Mouse (Mus musculus) midbrain, embryonic 10.5 days (tissue): ENCODE measurements around the gene Stat5a. TPM values are rescaled to one million over a fixed set of nuclear protein-coding genes. Genes with fewer than 3 reads are reported as not detected.

Experiments
- DNase-seq: peaks from one replicate; pipeline ENCODE4 v3.0.0-alpha.2; 2017; ENCODE audit warnings: low spot score
- H3K27ac ChIP-seq: fragments of 300-500 bp; sonication (generic); replicated peaks from 2 replicates; pipeline ENCODE4 v1.5.1; 2016; ENCODE audit warnings: mild to moderate bottlenecking
- H3K27me3 ChIP-seq: fragments of 300-500 bp; sonication (generic); 2 replicates; pipeline ENCODE4 v1.6.1; 2016; ENCODE audit warnings: low read depth, mild to moderate bottlenecking; ENCODE audit not compliant: poor library complexity, severe bottlenecking
- H3K36me3 ChIP-seq: fragments of 300-500 bp; sonication (generic); 2 replicates; pipeline ENCODE4 v1.6.1; 2016; ENCODE audit warnings: mild to moderate bottlenecking, moderate library complexity
- H3K4me1 ChIP-seq: fragments of 300-500 bp; sonication (generic); 2 replicates; pipeline ENCODE4 v1.6.1; 2016
- H3K4me3 ChIP-seq: fragments of 300-500 bp; sonication (generic); 2 replicates; pipeline ENCODE4 v1.5.1; 2016; ENCODE audit warnings: mild to moderate bottlenecking, moderate library complexity
- H3K9me3 ChIP-seq: fragments of 300-500 bp; sonication (generic); replicated peaks from 2 replicates; pipeline ENCODE4 v1.6.1; 2016; ENCODE audit warnings: mild to moderate bottlenecking
- WGBS: fragments of 180-500 bp; shearing (Covaris S2); methylation state at CpG from one replicate; pipeline ENCODE4 v1.1.7; 2016; 5-methylcytosine and 5-hydroxymethylcytosine counted together
- polyA plus RNA-seq: library from polyadenylated mRNA; unstranded; fragments of >200 nt; fragmentation: Nextera tagmentation; extraction: Ambion mirVana; gene quantifications from 2 replicates; pipeline ENCODE4 v1.2.1, GENCODE M21; 2016

The Stat5a gene
- polyA plus RNA-seq, 1 experiment from 2014 or later = 1.7 TPM

- Histone ChIP-seq H3K36me3 (no peaks in the 10 kb centered on the region), H3K27ac (no peak overlapping the region), H3K4me3 (no peak overlapping the region), H3K9me3 (peaks cover 5% of the 10 kb centered on the region; the same call in 1 of the 2 replicates), H3K4me1 (no peaks in the 10 kb centered on the region), H3K27me3 (no peaks in the 10 kb centered on the region)
- 91% methylated on average over 7 of the region's 7 CpGs for WGBS
- DNase-seq = no peak
These were observed 17.1 kb upstream of the Stat5a start for GRCm38 (mm10) chr11:100842025-100842424.

- Histone ChIP-seq H3K27ac (no peak overlapping the region), H3K27me3 (no peaks in the 10 kb centered on the region), H3K4me3 (no peak overlapping the region), H3K4me1 (no peaks in the 10 kb centered on the region), H3K9me3 (no peaks in the 10 kb centered on the region), H3K36me3 (no peaks in the 10 kb centered on the region)
- DNase-seq = no peak
- WGBS = 92% methylated on average over 8 of the region's 8 CpGs
These were observed 16.0 kb upstream of the Stat5a start for GRCm38 (mm10) chr11:100843070-100843669.

GRCm38 (mm10) chr11:100844121-100844520 lies 15.0 kb upstream of the Stat5a start:
- no peak for DNase-seq
- 93% methylated on average over 4 of the region's 4 CpGs for WGBS
- Histone ChIP-seq H3K4me1 (peaks cover 8% of the 10 kb centered on the region), H3K9me3 (no peaks in the 10 kb centered on the region), H3K4me3 (no peak overlapping the region), H3K27me3 (peaks cover 5% of the 10 kb centered on the region; the same call in 1 of the 2 replicates), H3K27ac (no peak overlapping the region), H3K36me3 (no peaks in the 10 kb centered on the region)

- Histone ChIP-seq H3K9me3 (no peaks in the 10 kb centered on the region), H3K27ac (no peak overlapping the region), H3K4me3 (no peak overlapping the region), H3K4me1 (peaks cover 23% of the 10 kb centered on the region), H3K36me3 (no peaks in the 10 kb centered on the region), H3K27me3 (peaks cover 9% of the 10 kb centered on the region; the same call in 1 of the 2 replicates)
- DNase-seq = no peak
- WGBS = 88% methylated on average over 6 of the region's 6 CpGs
These were observed 13.4 kb upstream of the Stat5a start for GRCm38 (mm10) chr11:100845793-100846192.

GRCm38 (mm10) chr11:100847572-100847971 lies 11.6 kb upstream of the Stat5a start:
- H3K27ac ChIP-seq = no peak overlapping the region
- H3K4me3 ChIP-seq = no peak overlapping the region
- H3K36me3 ChIP-seq = no peaks in the 10 kb centered on the region
- DNase-seq = no peak
- no peaks in the 10 kb centered on the region for H3K9me3 ChIP-seq
- WGBS = 94% methylated on average over 4 of the region's 4 CpGs
- H3K4me1 ChIP-seq = peaks cover 33% of the 10 kb centered on the region
- peaks cover 24% of the 10 kb centered on the region for H3K27me3 ChIP-seq

- H3K4me1 ChIP-seq = peaks cover 33% of the 10 kb centered on the region
- H3K9me3 ChIP-seq = no peaks in the 10 kb centered on the region
- no peak overlapping the region for H3K4me3 ChIP-seq
- WGBS = 81% methylated on average over 4 of the region's 4 CpGs
- peaks cover 29% of the 10 kb centered on the region for H3K27me3 ChIP-seq
- no peak overlapping the region for H3K27ac ChIP-seq
- no peak for DNase-seq
- no peaks in the 10 kb centered on the region for H3K36me3 ChIP-seq
These were observed 11.1 kb upstream of the Stat5a start for GRCm38 (mm10) chr11:100848080-100848479.

GRCm38 (mm10) chr11:100848789-100849379 lies 10.3 kb upstream of the Stat5a start:
- no peak for DNase-seq
- Histone ChIP-seq H3K27ac (no peak overlapping the region), H3K36me3 (no peaks in the 10 kb centered on the region), H3K9me3 (no peaks in the 10 kb centered on the region), H3K27me3 (peaks cover 37% of the 10 kb centered on the region), H3K4me1 (peaks cover 33% of the 10 kb centered on the region), H3K4me3 (peak overlapping the region; percentile 95)
- WGBS = 75% methylated on average over 6 of the region's 6 CpGs

- Histone ChIP-seq H3K4me3 (peak overlapping the region; percentile 95), H3K27me3 (peaks cover 43% of the 10 kb centered on the region), H3K27ac (peak overlapping the region; percentile 92), H3K9me3 (no peaks in the 10 kb centered on the region), H3K4me1 (peaks cover 33% of the 10 kb centered on the region), H3K36me3 (no peaks in the 10 kb centered on the region)
- no peak for DNase-seq
- WGBS = 4% methylated on average over 13 of the region's 13 CpGs
These were observed 9.6 kb upstream of the Stat5a start for GRCm38 (mm10) chr11:100849456-100850037.

GRCm38 (mm10) chr11:100850038-100850777 lies 8.9 kb upstream of the Stat5a start, which contains the start of gene Stat5b:
TSS of gene Stat5b (minus strand) at chr11:100850724.
- H3K27ac ChIP-seq = peak within 1 kb of the TSS; percentile 92
- no peaks in the 10 kb centered on the region for H3K36me3 ChIP-seq
- peak within 1 kb of the TSS; percentile 95 for H3K4me3 ChIP-seq
- H3K27me3 ChIP-seq = peaks cover 49% of the 10 kb centered on the region
- under 1% methylated on average over 97 of the region's 104 CpGs for WGBS
- DNase-seq = peak; percentile 72
- peaks cover 33% of the 10 kb centered on the region for H3K4me1 ChIP-seq
- no peaks in the 10 kb centered on the region for H3K9me3 ChIP-seq

GRCm38 (mm10) chr11:100850778-100851528 lies 8.2 kb upstream of the Stat5a start:
- H3K27me3 ChIP-seq = peaks cover 57% of the 10 kb centered on the region
- no peaks in the 10 kb centered on the region for H3K36me3 ChIP-seq
- H3K9me3 ChIP-seq = no peaks in the 10 kb centered on the region
- DNase-seq = peak; percentile 69
- H3K4me3 ChIP-seq = peak overlapping the region; percentile 95
- peaks cover 35% of the 10 kb centered on the region for H3K4me1 ChIP-seq
- H3K27ac ChIP-seq = peak overlapping the region; percentile 92
- under 1% methylated on average over 33 of the region's 33 CpGs for WGBS

- Histone ChIP-seq H3K9me3 (no peaks in the 10 kb centered on the region), H3K27ac (no peak overlapping the region), H3K4me3 (no peak overlapping the region), H3K4me1 (peaks cover 35% of the 10 kb centered on the region), H3K36me3 (no peaks in the 10 kb centered on the region), H3K27me3 (peaks cover 68% of the 10 kb centered on the region)
- DNase-seq = no peak
- WGBS = 93% methylated on average over 2 of the region's 2 CpGs
These were observed 7.1 kb upstream of the Stat5a start for GRCm38 (mm10) chr11:100852088-100852487.

GRCm38 (mm10) chr11:100853018-100853417 lies 6.1 kb upstream of the Stat5a start:
- Histone ChIP-seq H3K4me1 (peaks cover 35% of the 10 kb centered on the region), H3K4me3 (no peak overlapping the region), H3K36me3 (no peaks in the 10 kb centered on the region), H3K27ac (no peak overlapping the region), H3K27me3 (peaks cover 75% of the 10 kb centered on the region), H3K9me3 (no peaks in the 10 kb centered on the region)
- no peak for DNase-seq
- 81% methylated on average over 5 of the region's 5 CpGs for WGBS
